Mouse (Mus musculus) testis, adult 2 months (tissue): ENCODE data around the gene Cdkl3. TPM values are rescaled to one million over a fixed set of nuclear protein-coding genes. Genes with fewer than 3 reads are reported as not detected.

Experiments used
- H3K27ac ChIP-seq: fragments of 200-500 bp; 2 replicates; pipeline ENCODE4 v1.5.1; 2012; ENCODE audit warnings: low read depth, low read length; ENCODE audit not compliant: control insufficient read depth, insufficient read depth
- H3K27me3 ChIP-seq: fragments of 200-500 bp; 2 replicates; pipeline ENCODE4 v1.6.1; 2012; ENCODE audit warnings: mild to moderate bottlenecking, low read length, moderate library complexity; ENCODE audit not compliant: control insufficient read depth, insufficient read depth
- H3K36me3 ChIP-seq: fragments of 200-500 bp; 2 replicates; pipeline ENCODE4 v1.6.1; 2012; ENCODE audit warnings: mild to moderate bottlenecking, low read length; ENCODE audit not compliant: control insufficient read depth, insufficient read depth
- H3K4me1 ChIP-seq: fragments of 200-500 bp; 2 replicates; pipeline ENCODE4 v1.6.1; 2012; ENCODE audit warnings: low read length; ENCODE audit not compliant: control insufficient read depth, insufficient read depth
- H3K4me3 ChIP-seq: fragments of 200-500 bp; 2 replicates; pipeline ENCODE4 v1.5.1; 2012; ENCODE audit warnings: low read depth, mild to moderate bottlenecking, low read length, moderate library complexity, mixed read lengths; ENCODE audit not compliant: control insufficient read depth
- CTCF ChIP-seq: fragments of 200-500 bp; IDR thresholded peaks from 2 replicates; pipeline ENCODE4 v1.5.1; 2012; ENCODE audit warnings: low read depth, mild to moderate bottlenecking, inconsistent platforms, low read length, moderate library complexity; ENCODE audit not compliant: control insufficient read depth, insufficient read depth, insufficient replicate concordance
- POLR2A ChIP-seq: fragments of 200-500 bp; IDR thresholded peaks from 2 replicates; pipeline ENCODE4 v1.6.1; 2012; ENCODE audit warnings: low read depth, mild to moderate bottlenecking, inconsistent platforms, low read length, moderate library complexity; ENCODE audit not compliant: control insufficient read depth
- polyA plus RNA-seq: library from polyadenylated mRNA; depleted of rRNA; stranded (reverse); fragments of >200 nt; gene quantifications from 2 replicates; pipeline ENCODE4 v1.2.3, GENCODE M21; 2012; rRNA removed

The Cdkl3 gene
- polyA plus RNA-seq, 1 experiment: 259 TPM

DNA sequence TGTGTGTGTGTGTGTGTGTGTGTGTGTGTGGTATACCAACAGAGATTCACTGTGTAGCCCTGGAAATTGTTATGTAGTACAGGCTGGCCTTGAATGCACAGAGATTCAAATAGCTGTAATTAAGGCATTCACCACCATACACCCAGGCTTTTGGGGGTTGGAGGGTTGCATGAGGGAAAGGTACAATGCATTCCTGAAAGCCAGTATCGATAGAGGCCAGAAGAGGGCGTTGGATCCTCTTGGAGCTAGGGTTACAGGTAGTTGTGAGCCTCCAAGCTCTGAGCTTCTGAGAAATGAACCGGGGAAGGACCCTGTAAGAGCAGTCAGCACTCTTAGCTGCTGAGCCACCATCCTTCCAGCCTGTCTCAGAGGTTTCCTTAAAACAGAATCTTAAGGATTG lies 125.2 kb downstream of the Cdkl3 start:
- no peaks in the 10 kb centered on the region for H3K4me1 ChIP-seq
- no peak overlapping the region for H3K4me3 ChIP-seq
- H3K36me3 ChIP-seq: no peaks in the 10 kb centered on the region
- no peak overlapping the region for H3K27ac ChIP-seq
- no peak for TF ChIP-seq POLR2A
- no peak for TF ChIP-seq CTCF
- no peaks in the 10 kb centered on the region for H3K27me3 ChIP-seq

DNA sequence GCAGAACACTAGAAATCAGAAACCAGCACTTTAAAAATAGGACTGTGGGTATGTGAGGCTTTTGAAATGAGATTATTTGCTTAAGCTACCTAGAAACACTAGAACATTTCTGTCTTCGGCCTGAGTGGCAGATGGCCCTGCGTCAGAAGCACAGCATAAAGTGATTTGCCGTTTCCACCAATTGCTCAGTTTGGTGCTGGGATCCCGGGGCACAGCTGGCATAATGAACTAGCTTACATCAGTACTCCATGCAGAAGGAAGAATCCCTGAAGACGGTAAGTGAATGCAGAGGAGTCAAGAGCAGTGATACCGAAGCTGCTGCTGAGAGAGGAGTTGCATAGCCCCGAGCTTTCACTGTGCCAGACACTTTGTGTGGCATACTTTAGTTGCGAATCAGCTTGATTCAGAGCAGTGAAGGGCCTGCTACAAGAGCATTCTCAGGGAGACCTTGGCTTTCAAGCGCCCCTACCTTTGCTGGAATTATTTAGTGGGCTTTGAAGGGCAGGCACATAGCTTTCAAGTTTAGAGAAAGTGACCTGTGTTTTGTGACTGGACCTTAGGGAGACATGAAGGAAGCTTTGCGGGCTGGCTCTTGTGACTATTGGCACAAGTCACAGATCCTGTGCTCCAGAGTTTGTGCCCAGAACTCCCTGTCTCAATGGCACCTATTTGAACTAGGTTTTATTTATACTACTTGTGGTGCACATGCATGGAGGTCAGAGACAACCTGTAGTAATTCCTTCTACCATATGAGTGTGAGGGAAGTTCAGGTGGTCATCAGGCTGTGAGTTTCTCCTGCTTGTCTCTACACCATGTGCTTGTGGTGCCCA lies 125.8 kb downstream of the Cdkl3 start:
- Histone ChIP-seq H3K4me3 (no peak overlapping the region), H3K4me1 (no peaks in the 10 kb centered on the region), H3K27ac (no peak overlapping the region; the same call in 1 of the 2 replicates), H3K36me3 (no peaks in the 10 kb centered on the region), H3K27me3 (no peaks in the 10 kb centered on the region)
- TF ChIP-seq POLR2A (no peak), CTCF (no peak)

DNA sequence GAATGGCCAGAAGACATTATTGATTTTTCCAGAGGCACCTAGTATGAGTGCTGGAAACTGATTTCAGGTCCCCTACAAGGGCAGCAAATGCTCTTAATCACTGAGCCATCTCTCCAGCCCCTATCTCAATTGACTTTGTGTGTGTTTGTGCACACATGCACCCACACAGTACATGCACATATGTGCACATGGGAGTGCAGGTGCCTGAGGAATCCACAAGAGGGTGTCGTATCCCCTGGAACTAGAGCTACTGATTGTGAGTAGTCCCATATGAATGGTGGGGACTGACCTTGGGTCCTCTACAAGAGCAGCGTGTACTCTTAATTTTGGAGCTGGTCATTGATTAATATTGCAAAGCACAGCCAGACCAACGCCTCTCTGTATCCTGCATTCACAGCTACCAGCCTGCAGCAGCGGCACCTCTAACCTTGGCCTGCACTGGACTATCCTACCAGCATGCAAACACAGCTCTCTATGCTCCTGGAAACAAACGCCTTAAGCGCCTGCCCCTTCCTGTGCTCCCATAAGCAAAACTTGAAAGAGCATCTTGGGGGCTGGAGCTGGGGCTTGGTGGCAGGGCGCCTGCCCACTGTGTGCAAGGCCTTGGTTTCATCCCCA lies 126.5 kb downstream of the Cdkl3 start:
- TF ChIP-seq POLR2A (no peak), CTCF (no peak)
- Histone ChIP-seq H3K36me3 (no peaks in the 10 kb centered on the region), H3K27me3 (no peaks in the 10 kb centered on the region), H3K4me3 (no peak overlapping the region), H3K27ac (no peak overlapping the region), H3K4me1 (no peaks in the 10 kb centered on the region)

Other genes starting within 250 kb of the Cdkl3 start
- 19.7 and 22.1 TPM in 2 replicates for gene Sec24a, start 240.6 kb upstream of the Cdkl3 start, polyA plus RNA-seq
- 11.8 and 14.9 TPM in 2 replicates for gene Sar1b, start 240.5 kb upstream of the Cdkl3 start, polyA plus RNA-seq
- gene Jade2, start 146.6 kb upstream of the Cdkl3 start, polyA plus RNA-seq: 2.9 and 3.4 TPM in 2 replicates
- gene Cdkn2aipnl, start 36.6 kb upstream of the Cdkl3 start, polyA plus RNA-seq: 7.0 and 8.0 TPM in 2 replicates
- 148 and 179 TPM in 2 replicates for gene Ube2b, start 3.5 kb upstream of the Cdkl3 start, polyA plus RNA-seq
- gene Ppp2ca, start 94.5 kb downstream of the Cdkl3 start, polyA plus RNA-seq: 8.2 and 9.3 TPM in 2 replicates
- 0.11 TPM in 1 of 2 replicates, not detected in the other for gene Olfr1373, start 141.3 kb downstream of the Cdkl3 start, polyA plus RNA-seq
- 0.28 TPM in 1 of 2 replicates, not detected in the other for gene Olfr1371, start 209.8 kb downstream of the Cdkl3 start, polyA plus RNA-seq
- gene Skp1a, start 227.8 kb downstream of the Cdkl3 start, polyA plus RNA-seq: 89.0 and 95.9 TPM in 2 replicates